Mouse (Mus musculus) naive thymus-derived CD4-positive, alpha-beta T cell, adult 2 months (primary cell): ENCODE data around the gene Pcnp.

Source experiments
- DNase-seq: peaks from one replicate; pipeline ENCODE4 v3.0.0-alpha.2; 2011; ENCODE audit warnings: low read depth

Gene Pcnp

DNA sequence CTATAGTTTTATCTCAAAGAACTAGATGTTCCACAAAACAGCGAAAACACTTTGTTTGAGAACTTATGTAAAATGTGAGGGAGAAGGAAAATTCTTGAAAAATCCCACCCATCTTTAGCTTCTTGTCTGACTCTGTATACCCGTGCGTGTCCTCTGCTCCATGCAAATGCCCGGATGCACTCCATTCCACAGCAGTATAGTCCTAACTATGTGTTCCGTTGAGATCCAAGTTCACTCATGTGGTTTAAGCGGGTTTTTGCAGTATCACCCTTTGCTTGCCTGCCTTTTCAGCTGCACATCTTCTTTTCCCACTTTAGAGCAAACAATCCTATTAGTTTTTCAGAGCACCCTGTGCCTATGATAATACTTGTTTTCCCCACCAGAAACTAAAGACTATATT, 7.0 kb upstream of the Pcnp start:
- no peak for DNase-seq

DNA sequence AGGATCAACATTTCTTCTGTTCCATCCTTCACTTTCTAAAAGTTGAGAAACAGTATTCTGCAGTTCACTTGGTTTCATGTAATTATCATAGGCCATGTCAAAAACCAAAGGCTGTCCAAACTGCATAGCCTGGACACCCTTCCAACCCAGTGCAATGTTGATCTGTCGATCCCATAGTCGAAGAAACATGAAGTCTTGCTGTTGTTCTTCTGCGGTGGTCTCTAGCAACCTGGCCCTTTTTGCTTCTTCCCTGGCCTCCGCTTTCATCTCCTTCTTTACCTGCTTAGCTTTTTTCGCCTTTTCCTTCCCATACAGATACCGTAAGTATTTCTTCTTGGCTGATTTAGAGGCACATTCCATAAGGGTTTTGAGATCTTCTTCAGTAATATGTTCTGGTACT, 5.0 kb upstream of the Pcnp start:
- DNase-seq: no peak

DNA sequence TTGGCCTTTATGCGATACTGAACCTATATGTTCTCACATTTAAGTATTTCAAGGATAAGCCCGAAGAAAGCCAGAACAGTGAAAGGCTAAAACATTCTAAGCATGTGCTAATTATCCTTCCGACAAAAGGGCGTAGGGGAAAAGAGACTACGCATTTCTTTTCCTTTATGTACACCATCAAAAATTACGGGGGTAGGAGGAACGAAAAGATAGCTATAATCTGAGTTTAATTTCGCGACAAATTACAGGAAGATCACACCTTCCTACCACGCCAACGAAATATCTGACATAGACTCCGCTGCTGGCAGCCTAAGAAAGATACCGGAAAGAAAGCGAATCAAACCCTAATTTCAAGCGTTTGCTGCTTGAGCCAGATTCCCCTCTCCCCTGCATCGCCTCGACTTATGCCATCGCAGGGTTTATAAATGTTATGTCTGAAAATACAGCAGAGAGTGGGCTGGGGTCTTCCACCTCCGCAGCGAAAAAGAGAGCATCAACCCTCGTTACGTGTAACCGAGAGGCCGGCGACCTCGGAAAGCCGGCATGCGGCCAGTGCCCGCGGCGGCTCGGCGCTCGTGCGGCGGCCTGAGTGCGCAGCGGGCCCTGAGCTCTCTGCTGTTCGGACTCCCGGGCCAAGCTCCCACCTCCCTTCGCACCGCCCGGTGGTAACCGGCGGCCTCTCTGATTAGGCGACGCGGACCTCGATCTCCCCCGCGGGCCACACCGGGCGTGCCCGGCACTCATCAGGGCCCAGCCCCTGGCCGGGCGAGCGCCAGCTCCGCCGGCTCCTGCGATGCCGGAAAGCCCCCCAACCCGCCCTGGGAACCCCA, 602 bp downstream of the Pcnp start:
- peak; percentile 71 for DNase-seq

DNA sequence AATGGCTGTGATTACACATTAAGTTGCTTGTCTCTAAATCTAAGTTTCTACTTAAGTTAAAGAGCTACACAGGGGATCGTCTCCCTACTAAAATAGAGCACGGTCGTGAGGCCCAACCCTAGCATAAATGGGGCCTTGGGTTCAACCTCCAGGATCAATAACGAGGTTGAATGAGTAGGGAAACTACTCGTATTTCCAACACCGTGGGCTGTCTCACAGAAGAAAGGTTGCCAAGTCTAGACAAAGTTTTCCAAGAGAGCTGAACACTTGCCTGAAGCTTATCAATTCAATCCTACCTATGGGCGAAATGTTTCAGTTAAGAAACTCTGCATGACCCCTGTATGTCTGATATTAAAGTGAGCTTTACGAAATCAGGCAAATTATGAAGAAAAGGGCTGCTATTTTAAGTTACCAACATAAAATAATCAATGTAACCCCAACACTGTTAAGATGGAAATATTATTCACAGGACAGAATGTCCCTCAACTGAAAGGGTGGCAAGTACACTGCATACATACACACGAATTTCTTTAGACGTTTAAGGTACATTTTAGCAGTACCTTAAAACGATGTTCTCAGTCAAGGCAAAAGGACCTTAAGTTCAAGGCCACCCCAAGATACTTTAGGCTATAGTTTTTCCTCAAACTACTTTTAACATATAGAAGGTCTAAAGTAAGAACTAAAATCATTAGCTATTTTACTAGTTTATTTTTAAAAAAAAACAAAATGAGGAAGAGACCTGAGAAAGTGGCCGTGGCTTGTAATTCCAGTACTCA, 1.5 kb downstream of the Pcnp start:
- no peak for DNase-seq

DNA sequence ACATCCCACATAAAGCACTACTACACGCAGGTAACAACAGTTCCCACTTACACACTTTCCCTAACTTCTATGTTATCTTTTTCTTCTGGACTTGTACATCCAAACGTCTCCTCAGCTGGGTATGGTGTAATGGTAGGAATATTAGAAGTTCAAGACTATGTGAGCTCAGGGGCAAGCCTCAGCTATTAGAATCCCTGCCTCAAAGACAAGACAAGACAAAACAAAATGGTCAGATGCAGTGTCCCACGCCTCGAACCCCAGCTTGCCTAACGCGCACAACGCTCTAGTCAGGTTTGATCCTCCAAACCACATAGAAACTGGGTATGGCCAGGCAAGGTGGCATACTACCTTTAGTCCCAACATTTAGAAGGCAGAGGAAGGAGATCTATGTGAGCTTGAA, 9.9 kb downstream of the Pcnp start:
- DNase-seq: no peak

DNA sequence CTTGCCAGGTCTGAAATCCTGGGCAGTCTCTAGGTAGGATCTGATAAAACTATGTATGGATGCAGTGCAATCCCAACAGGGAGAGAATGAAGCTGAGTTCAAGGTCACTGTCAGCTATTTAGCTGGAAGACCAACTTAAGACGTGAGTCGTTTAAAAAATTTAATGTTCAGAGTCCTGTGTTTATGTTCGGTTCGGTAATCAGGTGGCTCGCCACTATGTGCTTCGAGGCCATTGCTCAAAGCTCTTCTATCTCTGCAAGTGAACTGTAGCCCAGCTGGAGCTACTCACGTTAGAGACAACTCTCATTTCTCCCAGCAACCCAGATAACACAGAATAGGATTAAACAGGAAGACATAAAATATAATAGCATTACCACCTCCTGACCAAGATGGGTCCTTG, 15.5 kb downstream of the Pcnp start:
- no peak for DNase-seq

DNA sequence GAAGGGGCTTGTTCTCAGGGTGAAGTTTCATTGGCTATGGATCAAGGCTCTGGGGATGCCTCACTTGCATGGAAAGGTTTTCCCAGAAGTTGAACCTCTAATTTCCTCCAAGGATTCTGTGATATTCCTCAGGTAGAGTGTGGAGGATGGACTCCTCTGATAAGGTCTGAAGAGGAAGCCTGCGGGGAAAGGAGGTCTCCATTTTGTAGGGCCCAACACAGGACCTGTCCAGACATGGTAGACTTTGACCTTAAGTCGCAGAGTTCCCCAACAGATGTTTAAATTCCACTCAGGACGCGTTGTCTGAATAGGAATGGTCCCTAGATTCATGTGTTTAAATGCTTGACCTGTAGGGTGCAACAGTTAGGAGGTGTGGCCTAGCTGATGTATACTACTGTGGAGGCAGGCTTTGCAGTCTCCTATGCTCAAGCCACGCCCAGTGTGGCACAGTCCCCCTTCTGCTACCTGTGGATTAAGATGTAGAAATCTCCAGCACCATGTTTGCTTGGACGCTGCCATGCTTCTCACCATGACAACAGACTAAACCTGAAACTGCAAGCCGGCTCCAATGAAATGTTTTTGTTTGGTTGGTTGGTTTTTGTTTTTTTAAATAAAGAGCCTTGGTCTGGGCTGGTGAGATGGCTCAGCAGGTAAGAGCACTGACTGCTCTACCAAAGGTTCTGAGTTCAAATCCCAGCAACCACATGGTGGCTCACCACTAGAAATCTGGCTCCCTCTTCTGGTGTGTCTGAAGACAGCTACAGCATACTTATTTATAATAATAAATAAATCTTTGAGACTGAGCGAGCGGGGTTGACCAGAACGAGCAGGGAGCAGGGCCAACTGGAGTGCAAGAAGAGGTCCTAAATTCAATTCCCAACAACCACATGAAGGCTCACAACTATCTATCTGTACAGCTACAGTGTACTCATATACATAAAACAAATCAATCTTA, 16.5 kb downstream of the Pcnp start:
- DNase-seq: no peak

DNA sequence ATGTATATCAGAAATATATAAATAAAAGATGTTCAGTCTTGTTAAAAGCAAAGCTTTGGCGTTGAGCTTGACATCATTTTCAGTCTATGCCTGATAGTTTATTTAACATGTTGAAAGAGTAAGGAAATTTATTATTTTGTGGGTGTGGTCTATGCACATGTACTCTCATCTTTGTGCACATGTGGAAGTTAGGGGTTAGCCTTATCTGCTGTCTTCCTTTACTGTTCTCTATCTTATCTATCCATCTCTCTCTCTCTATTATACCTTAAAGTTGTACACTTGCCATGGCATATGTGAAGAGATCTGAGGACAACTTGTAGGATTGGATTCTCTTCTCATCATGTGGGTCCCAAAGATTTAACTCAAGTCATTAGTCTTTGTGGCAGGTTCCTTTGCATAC, 20.7 kb downstream of the Pcnp start:
- DNase-seq: no peak

DNA sequence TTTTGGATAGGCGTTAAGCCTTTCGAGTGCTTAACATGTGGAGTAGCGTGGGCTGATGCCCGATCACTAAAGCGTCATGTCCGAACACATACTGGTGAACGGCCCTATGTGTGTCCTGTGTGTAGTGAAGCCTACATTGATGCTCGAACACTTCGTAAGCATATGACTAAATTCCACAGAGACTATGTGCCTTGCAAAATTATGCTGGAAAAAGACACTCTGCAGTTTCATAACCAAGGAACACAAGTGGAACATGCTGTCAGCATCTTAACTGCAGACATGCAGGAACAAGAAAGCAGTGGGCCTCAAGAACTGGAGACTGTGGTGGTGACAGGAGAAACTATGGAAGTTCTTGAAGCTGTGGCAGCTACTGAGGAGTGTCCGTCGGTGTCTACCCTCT, 22.7 kb downstream of the Pcnp start:
- DNase-seq: no peak

DNA sequence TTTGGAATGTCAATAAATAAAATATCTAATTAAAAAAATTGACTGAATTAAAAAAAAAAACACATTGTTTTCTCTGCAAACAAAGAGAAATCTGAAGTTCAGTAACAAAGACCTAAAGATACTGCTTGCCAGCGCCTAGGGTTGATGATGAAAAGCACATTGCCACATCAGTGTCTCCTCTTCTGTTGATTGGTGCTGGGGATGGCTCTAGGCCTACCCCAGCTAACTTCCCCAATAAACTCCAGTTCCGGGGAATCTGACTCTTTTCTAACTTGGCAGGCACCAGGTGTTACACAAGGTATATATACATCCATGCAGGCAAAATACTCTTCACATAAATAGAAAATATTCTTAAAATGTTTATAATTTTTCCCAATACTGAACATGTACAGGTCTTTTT, 35.3 kb downstream of the Pcnp start:
- DNase-seq: no peak

DNA sequence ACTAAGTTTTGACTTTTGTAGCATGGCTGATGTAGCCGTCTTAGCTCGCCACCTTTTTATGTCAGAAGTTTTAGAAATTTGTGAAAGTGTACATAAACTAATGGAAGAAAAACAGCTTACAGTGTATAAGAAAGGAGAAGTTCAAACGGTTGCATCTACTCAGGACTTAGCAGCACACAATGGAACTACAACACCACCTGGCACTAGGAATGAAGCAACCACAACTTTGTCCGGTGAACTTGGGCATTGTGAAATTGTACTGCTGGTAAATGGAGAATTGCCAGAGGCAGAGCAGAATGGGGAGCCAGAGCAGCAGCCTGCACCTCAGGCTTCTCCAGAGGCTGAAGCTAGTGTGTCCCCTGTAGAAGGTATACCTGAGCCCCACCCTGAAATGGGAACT, 39.2 kb downstream of the Pcnp start:
- DNase-seq: no peak

DNA sequence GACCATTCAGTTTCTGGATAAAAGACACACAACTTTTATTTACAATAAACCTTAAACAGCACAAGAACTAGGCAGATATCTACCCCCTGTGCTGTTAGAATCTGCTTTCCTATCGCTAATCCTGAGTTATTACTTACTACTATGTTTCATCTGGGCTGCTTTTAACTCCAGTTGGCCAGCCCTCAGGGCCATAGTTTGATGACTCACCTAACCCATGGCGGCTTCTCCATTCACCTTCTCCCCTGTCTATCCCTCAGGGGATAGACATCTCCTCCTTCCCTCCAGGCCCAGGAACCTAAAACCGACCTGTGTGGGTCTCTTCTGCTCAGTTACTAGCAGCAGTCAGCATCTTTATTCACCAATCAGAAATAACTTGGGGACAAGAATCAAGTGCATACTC, 43.5 kb downstream of the Pcnp start:
- DNase-seq: no peak

DNA sequence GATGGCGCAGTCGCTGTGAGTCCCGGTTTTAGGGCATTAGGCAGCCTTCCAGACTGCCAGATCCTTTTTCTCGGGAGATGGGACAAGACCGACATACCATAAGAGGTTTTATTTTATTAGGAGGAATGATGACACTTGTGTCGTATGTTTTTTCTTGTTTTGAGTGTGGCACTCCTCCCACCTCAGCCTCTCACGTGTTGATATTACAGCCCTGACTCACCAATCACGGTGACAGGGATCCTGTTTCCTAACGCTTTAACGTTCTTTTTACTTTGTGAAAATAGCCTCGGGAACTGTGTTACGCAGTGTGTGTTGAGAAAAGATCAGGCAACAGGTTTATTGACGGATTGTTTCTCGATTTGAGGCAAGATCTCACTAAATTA, 54.6 kb downstream of the Pcnp start:
- DNase-seq: peak; percentile 69

DNA sequence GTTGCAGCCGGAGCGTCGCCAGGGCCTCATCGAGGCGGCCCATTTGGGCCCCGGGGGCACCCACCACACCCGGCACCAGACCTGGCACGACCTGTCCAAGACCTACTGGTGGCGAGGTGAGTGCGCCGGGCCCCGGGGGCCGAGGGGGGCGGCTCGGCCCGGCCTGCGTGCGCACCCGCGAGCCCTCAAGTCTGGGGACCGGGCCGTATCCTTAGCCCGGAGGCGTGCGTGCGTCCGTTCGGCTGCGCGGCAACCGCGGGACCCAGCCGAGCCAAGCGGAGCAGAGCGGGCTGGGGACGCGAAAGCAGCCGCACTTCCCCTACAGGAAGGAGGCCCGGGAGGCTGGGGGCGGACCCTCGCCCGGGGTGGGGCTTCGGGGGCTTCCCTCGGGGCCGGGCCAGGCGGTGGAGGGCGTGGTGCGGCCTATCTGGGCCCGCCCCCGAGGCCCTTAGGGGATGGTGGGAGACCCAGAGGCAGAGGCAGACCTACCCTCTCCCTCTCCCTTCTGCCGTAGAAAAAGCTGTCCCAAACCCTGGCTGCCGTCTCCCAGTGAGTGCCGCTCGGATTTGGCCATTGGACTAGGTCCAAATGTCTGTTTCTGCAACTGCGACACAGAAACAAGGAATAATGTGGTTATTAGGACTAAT, 55.2 kb downstream of the Pcnp start:
- DNase-seq: peak; percentile 88

DNA sequence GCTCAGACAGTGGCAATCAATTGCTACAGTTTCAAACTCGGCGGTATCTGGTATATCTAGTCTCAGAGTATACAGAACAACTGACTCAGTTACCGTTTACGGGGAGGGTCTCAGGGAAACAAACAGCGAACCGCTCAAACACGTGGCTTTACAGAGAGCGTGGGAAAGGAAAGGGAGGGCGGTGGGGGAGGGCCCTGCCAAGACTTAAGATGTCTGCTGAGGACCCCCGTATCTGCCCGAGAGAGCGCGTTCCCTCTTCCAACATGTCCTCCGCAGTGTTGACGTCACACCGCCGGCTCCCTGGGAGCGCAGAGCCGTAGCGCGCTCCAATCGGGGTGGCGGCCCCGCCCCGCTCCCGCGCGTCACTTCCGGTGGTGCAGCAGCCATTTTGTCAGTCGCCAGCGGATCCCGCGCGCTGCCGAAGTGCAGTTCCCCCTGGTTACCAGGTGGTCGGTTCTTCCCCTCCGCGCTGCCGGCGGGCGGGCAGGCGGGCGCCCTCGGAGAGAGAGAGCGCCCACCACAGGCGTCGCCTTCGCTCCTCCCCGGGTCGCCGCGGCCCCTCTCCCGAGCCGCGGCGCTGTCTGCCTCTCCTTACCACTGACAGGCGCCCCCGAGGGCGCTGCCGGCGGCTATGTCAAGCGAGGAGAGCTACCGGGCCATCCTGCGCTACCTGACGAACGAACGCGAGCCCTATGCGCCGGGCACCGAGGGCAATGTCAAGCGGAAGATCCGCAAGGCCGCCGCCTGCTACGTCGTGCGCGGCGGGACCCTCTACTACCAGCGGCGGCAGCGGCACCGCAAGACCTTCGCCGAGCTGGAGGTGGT, 55.9 kb downstream of the Pcnp start, which contains the start of gene Zbtb11:
Gene Zbtb11, plus strand, starts transcription at position 453 of the 825 bp plus-strand sequence.
- peak; percentile 100 for DNase-seq

DNA sequence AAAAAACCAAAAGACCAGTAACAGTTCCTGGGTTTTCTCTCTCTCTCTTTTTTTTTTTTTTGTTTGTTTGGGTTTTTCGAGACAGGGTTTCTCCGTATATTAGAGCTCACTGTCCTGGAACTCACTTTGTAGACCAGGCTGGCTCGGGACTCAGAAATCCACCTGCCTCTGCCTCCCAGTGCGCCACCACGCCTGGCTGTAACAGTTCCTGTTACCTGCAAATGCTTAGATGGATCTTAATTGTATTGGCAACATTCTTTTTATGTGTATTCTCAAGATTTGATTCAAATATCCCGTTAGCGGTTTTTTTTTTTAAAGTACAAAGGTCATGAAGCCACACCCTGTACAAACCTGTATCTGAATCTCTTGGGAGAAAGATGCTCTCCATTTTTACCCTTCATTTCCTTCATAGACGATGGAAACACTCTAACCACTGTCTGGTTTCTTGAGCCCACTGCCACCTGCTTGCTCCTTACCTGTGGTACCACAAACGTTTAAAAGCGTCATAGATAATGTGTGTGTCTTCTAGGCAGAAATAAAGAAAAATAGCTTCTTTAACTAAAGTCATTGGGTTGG, 56.8 kb downstream of the Pcnp start:
- no peak for DNase-seq

DNA sequence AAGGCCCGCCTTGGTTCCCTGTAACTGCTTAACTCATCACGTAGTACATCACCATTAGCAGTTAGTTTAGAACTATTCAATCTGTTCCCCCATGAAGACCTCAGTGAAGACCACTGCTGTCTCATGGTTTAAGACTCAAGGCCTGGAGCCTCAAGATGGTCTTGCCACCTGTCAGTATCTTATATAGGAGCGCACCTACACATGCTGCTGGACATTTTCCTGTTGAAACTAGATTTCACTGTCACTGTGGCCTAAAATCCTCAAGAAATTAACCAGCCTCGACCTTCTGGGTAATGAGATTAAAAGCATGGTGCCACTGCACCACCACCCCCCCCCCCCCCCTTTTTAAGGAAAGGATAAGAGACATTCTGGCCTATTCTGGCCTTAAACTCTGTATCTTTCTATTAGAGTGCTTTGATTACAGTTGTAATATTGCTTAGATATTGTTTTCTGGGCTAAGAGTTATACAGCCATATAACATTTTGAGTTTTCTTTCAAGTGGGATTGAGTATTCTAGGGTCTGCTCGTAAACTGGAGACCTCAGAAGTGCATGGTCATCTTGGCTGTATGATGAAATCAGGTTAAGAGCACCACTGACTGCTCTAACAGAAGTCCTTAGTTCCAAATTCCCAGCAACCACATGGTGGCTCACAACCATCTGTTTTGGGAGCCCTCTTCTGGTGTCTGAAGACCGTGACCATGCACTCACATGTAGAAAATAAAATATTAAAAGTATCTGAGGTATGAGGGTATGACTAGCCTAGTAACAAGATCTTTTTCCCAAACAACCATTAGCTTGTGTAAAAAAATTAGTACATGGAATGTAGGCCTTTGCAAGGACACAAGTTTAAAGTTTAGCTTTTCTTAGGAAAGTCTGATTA, 57.6 kb downstream of the Pcnp start:
- DNase-seq: no peak

DNA sequence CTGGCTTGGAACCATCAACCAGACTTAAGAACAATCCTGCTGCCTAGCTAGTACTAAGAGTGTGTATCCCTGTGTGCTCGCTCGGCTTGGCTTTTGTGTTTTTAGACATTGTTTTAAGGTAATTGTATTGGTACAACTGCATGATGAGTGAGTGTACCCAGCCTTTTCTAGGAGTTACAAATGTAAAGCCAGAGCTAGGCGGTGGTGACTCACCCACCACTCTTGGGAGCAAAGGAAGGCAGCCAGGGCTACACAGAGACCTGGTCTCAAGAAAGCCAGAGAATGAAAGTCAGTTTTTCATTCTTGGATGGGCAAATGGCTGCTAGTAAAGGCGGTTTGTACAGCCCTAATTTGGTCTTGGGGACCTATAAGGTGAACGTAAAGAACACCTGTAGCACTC, 59.1 kb downstream of the Pcnp start:
- DNase-seq: no peak

DNA sequence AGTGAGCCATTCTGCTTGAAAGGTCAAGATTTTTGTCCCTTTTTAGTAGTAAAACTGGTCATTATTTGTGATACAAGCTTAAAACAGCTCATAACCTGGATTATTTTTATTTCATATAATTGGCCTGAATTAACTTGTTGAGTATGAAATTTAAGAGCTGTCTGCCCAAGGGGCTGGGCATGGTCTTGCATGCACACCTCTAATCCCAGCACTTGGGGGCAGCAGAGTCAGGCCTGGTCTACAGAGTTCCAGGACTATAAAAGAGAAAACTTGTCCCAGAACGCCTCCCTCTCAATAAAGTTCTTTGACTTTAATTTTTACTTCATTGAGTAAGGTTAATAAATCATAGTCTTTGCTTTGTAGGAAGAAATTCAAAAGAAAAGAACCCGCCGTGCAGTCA, 60.4 kb downstream of the Pcnp start:
- DNase-seq: peak; percentile 68

DNA sequence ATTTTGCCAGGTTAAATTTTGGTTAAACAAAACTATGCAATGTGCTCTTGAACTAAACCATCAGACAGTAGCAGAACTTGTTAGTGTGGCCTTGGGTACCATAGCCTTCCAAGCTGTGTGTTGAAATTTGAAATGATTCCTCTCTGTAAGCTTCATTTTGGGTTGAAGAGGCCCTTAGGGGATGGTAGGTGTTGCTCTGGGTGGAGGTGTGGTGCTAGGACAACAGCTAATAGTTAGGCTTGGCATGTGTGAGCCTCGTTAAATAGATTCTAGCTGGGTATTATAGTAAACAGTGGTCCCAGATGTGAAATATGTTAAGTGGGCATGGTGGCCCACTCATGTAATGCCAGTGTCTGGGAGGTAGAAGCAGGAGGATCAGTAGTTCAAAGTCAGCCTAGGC, 62.3 kb downstream of the Pcnp start:
- DNase-seq: no peak
